Mouse (Mus musculus): ENCODE data around the gene Disp2.

GRCm38 (mm10) chr2:118743261-118743943, 36.1 kb upstream of the Disp2 start:
- TF ChIP-seq CTCF (IDR thresholded peaks at IDR 0.05; ENCODE audit: borderline replicate concordance, control insufficient read depth, extremely low read depth, insufficient read depth, low read length, poor library complexity) (no peak), POLR2A (IDR thresholded peaks at IDR 0.05; ENCODE audit: control insufficient read depth, extremely low read depth, insufficient read depth, low read length, poor library complexity) (no peak)
